Mouse (Mus musculus) adrenal gland, adult 8-10 months (tissue): Measurements from ENCODE around the gene Srf. TPM values are rescaled to one million over a fixed set of nuclear protein-coding genes. Genes with fewer than 3 reads are reported as not detected.
"Not testable (repeated sequence)": the region's sequence is repeated elsewhere in the genome, so short reads cannot be mapped to it uniquely, and the experiment has no call there.

ENCODE experiments used
- DNase-seq: peaks from one replicate; pipeline ENCODE4 v3.0.0; 2022
- total RNA-seq, 4 experiments: library from RNA; stranded (reverse); gene quantifications; 2 replicates each; pipeline ENCODE4 v1.2.4; 2022

Srf gene
- 10 to 100 TPM; 34.0 to 42.0 (median 37.2) TPM for total RNA-seq

DNA sequence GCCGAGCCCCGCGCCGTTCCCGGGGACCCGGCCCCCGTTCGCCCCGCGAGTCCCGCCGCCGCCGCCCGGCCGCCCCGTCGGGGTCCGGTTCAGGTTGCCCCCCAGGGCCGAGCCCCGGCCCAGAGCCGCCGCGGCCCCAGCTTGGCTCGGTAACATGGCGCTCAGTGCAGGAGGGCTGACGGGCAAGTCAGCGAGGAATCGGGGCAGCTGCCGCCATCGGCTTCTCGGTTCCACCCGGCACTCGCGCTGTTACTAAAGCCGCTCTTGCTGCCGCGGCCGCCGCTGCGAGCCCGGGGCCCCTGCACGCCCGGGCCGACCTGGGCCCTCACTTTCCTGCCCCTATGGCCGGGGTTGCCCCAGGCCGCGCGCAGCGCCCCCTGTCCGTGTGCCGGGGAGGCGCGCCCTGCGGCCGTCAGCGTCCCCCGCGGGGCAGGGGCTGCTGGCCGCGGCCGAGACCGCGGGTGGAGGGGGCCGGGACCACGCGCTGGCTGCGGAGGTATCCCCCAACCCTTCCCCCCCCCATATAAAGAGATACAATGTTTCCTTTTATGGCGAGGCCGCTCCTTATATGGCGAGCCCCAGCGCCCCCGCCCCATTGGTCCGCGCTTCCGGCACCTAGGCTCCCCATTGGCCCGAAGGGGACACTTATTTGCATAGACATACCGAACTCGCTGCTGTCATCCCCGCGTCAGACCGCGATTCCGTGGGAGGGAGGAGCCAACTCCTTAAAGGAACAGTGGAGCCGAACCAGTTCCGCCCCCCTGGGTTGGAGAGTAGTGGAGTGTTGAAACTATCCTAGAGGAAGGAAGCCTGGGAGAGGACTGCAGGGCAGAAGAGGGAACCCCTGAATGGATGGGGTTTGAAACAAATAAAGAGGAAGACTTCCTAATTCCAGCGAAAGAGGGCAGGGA, at the start of gene Srf:
Srf (minus strand) TSS at position 503 of the 911 bp plus-strand sequence.
- DNase-seq: peak; percentile 98

- DNase-seq: no peak
Observed at GRCm38 (mm10) chr17:46605126-46605525, 49.2 kb upstream of the Srf start.

- DNase-seq: no peak
Observed at GRCm38 (mm10) chr17:46603229-46603628, 47.3 kb upstream of the Srf start.

DNA sequence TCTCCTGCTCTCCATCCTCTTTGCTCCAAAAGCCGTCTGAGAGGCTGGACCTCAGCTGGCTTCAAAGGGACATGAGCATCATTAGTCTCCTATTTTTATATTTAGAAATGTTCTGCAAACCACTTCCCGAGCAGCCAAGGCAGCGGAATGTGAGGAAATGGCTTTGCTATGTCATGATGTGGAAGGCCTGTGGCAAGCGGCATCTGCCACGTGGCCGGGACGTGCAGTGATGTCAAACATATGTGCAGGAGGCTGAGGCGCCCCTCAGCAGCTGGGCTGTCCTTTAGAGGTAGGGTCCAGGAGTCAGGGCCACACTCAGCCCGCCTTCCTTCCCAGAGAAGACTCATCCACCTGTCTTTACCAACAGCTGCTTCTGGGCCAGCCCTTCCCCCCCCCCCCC, 46.2 kb upstream of the Srf start:
- no peak for DNase-seq

DNA sequence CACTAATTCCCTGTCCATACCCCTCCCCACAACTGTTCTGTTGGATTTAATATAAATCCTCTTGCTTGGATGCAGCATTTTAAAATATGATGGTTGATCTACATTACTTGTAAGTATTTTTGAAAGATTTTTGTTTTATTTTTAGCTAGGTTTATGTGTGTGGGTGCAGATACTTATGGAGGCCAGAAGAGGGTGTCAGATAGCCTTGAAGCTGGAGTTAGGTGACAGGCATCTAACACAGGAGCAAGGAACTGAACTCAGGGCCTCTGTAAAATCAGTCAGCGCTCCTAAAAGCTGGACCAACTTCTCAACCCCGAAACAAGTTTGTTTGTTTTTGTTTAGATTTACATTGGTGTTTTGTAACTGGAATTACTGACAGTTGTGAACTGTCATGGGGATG, 44.6 kb upstream of the Srf start:
- no peak for DNase-seq

GRCm38 (mm10) chr17:46598963-46599362, 43.0 kb upstream of the Srf start:
- DNase-seq: no peak

DNA sequence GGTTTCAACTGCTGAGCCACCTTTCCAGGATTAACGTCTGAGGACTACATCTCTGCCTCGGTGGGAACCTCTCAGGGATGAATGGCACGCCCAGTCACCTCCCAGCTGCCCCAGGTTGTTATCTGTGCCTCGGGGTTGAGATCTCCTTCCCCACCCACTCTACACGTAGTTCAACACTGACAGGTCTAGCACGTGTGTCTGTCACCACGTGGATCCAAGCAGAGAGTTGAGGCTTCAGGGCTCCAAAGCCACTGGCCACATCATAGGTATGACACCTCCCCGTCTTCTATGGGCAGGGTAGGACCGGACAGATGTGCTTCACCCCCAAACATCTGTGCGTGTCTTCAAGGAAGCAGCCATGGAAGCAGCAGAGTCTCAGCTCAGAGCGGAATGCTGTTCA, 42.0 kb upstream of the Srf start:
- no peak for DNase-seq

DNA sequence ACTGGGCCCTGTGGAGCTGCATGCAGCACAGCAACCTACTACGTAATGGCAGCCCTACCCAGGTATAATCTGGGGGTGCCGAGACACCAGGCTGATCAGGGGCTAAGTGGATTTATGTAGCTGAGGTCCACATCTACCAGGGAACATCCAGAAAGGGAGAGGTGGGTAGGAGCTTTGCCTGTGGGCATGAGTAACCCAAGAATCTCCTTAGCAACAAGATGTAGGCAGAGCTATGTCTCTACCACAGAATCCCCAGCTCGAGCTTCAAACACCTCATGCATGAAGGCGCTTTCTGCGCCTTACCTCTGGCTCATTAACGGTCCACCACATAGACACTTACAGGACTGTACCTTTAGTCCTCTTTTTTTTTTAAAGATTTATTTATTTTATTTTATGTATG, 39.4 kb upstream of the Srf start:
- DNase-seq: no peak

GRCm38 (mm10) chr17:46594606-46595005, 38.6 kb upstream of the Srf start:
- DNase-seq: no peak

GRCm38 (mm10) chr17:46593124-46593523, 37.1 kb upstream of the Srf start:
- DNase-seq: no peak

DNA sequence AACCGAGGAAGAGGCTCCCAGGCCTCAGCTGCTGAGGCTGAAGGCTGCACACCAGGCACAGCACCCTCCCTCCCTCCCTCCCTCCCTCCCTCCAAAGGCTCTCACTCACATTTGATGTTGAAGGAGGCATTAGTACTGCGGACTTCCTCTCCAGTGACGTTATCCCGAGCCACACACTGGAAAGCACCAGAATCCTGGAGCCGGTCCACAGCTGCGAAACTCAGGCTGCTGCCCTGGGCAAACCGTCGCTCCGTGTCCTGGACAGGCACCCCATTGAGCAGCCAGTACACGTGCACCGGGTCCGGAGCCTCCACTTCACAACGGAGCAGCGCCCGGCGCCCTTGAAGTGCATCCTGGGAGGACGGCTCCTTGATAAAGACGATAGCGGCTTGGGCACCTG, 35.4 kb upstream of the Srf start:
- DNase-seq: no peak

- DNase-seq: no peak
Observed at GRCm38 (mm10) chr17:46590439-46590838, 34.5 kb upstream of the Srf start.

- DNase-seq: no peak
Observed at GRCm38 (mm10) chr17:46589635-46590314, 33.8 kb upstream of the Srf start.

DNA sequence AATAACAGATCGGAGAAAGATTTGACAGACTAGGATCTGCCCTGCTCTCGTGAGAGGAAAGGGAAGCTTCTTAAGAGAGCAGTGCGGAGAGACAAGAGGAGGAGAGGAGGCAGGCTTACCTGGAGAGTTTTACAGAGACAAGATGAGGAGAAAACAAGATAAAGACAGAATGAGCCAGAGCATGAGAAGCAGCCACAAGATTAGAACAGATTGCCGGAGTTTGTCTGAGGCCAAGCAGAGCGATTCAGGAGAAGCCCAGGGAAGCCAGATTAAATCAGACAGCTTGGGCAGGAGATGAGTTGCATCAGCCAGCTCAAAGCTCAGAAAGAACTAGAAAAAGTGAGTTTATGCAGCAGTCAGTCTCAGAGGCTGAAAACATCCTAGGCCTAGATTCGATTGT, 32.9 kb upstream of the Srf start:
- DNase-seq: no peak

DNA sequence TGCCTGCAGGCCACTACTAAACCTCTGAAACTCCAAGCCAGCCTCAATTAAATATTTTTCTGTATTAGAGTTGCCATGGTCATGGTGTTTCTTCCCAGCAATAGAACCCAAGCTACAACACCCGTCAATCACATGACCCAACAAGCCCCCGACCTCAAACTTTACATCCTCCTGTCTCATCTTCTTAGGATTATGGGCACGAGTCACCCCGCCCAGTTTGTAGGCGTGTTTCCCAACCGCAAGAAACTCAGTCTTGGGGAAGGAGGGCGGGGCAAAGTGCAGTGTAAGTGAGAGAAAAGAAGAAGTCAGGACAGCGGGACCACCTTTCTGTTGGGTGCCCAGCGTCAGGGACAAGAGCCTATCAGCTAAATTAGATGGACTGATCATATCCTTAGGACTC, 32.2 kb upstream of the Srf start:
- no peak for DNase-seq

- DNase-seq: no peak
Observed at GRCm38 (mm10) chr17:46586327-46586726, 30.4 kb upstream of the Srf start.

GRCm38 (mm10) chr17:46578650-46579049, 22.7 kb upstream of the Srf start:
- DNase-seq: no peak

DNA sequence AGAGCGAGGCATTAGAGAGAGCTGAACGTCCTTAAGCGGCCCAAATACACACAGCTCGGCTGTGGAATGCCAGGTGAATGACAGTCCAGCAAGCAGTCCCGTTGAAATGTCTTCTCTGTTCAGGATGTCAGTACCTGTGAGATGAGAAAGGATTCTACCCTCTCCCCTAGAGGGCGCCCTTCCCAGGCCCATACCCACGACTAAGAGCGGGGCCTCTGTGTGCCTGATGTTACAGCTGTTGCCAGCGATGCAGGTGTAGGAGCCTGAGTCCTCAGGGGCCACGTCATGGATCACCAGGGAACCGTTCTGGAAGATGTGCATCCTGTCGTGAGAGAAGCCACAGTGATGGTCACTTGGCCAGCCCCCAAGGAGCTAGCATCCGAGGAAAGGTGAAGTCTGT, 20.1 kb upstream of the Srf start:
- no peak for DNase-seq

GRCm38 (mm10) chr17:46574535-46574934, 18.6 kb upstream of the Srf start:
- DNase-seq: no peak

GRCm38 (mm10) chr17:46571005-46571404, 15.0 kb upstream of the Srf start:
- DNase-seq: no peak

DNA sequence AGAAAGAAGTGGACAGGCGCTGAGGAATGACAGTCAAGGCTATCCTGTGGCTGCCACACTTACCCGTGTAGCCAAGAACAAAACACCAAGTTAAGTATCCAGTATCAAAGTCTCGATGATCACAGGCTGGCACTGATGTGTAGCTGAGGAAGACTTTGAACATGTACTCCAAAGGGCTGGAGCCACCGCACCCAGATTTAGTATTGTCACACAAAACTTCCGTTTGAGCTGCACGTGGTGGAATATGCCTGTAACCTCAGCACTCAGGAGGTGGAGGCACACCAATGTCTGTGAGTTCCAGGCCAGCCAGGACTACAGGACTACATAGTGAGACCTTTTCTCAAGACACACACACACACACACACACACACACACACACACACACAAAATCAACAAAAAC, 3.2 kb upstream of the Srf start:
- no peak for DNase-seq

DNA sequence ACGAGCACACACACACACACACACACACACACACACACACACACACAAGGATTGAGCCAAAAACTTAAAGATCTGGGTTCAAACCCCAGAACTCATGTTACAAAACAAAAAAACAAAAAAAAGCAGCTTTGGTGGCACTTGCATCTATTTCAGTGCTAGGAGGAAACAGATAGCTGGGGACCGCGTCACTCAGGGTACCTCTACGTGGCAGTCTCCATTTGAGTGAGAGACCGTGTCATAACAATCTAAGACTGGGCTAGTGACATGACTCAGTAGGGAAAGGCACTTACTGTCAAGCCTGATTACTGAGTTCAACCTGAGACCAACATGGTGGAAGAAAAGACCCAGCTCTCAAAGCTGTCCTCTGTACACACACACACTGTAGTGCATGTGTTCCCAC, 2.2 kb upstream of the Srf start:
- no peak for DNase-seq

GRCm38 (mm10) chr17:46557321-46557720, 1.3 kb upstream of the Srf start:
- not testable (repeated sequence) for DNase-seq

DNA sequence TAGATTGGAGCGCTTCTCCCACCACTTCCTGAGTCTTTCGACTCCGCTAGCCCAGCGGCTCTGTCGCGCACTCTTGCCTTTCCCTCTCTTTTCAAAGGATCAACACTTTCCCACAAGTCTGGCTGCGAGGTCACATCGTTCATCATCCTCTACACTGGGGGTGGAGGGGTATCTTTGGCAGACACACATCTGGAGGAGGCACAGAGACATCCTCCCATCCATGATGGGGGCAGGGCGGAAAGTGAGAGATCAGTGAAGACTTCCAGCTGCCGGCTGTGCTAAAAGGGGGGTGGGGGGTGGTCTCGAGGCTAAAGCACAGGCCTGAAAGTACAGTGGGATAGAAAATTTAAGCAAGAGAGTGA, 590 bp upstream of the Srf start:
- no peak for DNase-seq
